Mouse (Mus musculus) skeletal muscle tissue, postnatal 0 days (tissue): ENCODE measurements around the gene Slc27a1. TPM values are rescaled to one million over a fixed set of nuclear protein-coding genes. Genes with fewer than 3 reads are reported as not detected.

Source experiments
- microRNA-seq, 2 experiments: library from miRNA; unstranded; fragments of <30 nt; microRNA quantifications; one replicate each; pipeline ENCODE4; 2016
- polyA plus RNA-seq: library from polyadenylated mRNA; unstranded; fragments of >200 nt; fragmentation: Nextera tagmentation; extraction: Ambion mirVana; gene quantifications from 2 replicates; pipeline ENCODE4 v1.2.1, GENCODE M21; 2015

Gene Slc27a1
- 50.7 and 177 TPM in 2 replicates for polyA plus RNA-seq

GRCm38 (mm10) chr8:71568387-71568937 is at the start of gene Slc27a1:
Gene Slc27a1, plus strand, starts transcription at chr8:71568882.

GRCm38 (mm10) chr8:71525226-71526050 is 43.2 kb upstream of the Slc27a1 start, which contains the start of gene Ccdc194:
Gene Ccdc194, minus strand, starts transcription at chr8:71525711.

GRCm38 (mm10) chr8:71537028-71537867 is 31.4 kb upstream of the Slc27a1 start, which contains the start of gene Bst2:
Gene Bst2, minus strand, starts transcription at chr8:71537456.

GRCm38 (mm10) chr8:71542632-71543343 is 25.9 kb upstream of the Slc27a1 start, which contains the start of gene Mvb12a:
Gene Mvb12a, plus strand, starts transcription at chr8:71542922.

GRCm38 (mm10) chr8:71558071-71558957 is 10.4 kb upstream of the Slc27a1 start, which contains the start of gene Tmem221:
Gene Tmem221, minus strand, starts transcription at chr8:71558871.

GRCm38 (mm10) chr8:71566501-71566900 is 2.2 kb upstream of the Slc27a1 start, which contains the start of gene Nxnl1:
Gene Nxnl1, minus strand, starts transcription at chr8:71566601.

GRCm38 (mm10) chr8:71591471-71592373 is 23.0 kb downstream of the Slc27a1 start, which contains the start of gene Pgls:
Gene Pgls, plus strand, starts transcription at chr8:71592176.

GRCm38 (mm10) chr8:71597451-71597850 is 28.8 kb downstream of the Slc27a1 start, which contains the start of gene Fam129c:
Gene Fam129c, plus strand, starts transcription at chr8:71597648.

GRCm38 (mm10) chr8:71610822-71611651 is 42.4 kb downstream of the Slc27a1 start, which contains the start of gene Colgalt1:
Gene Colgalt1, plus strand, starts transcription at chr8:71610998.

Small RNAs within 50 kb of the gene (microRNA-seq; reads per million reads assigned to microRNA genes)
- gene Mir6769b, result 0 reads per million in 2 experiments

Other genes with a start within 250 kb of the Slc27a1 start
- 106 and 119 TPM in 2 replicates for gene Use1, start 202.0 kb upstream of the Slc27a1 start, polyA plus RNA-seq
- 4.9 and 6.7 TPM in 2 replicates for gene Ocel1, start 197.6 kb upstream of the Slc27a1 start, polyA plus RNA-seq
- 27.5 and 32.7 TPM in 2 replicates for gene Nr2f6, start 186.9 kb upstream of the Slc27a1 start, polyA plus RNA-seq
- gene Ushbp1, start 173.1 kb upstream of the Slc27a1 start, polyA plus RNA-seq, result 14.4 and 14.5 TPM in 2 replicates
- 64.8 and 75.1 TPM in 2 replicates for gene Babam1, start 172.0 kb upstream of the Slc27a1 start, polyA plus RNA-seq
- gene Ankle1, start 162.9 kb upstream of the Slc27a1 start, polyA plus RNA-seq, result 5.9 and 6.0 TPM in 2 replicates
- gene Abhd8, start 105.2 kb upstream of the Slc27a1 start, polyA plus RNA-seq, result 39.0 and 41.2 TPM in 2 replicates
- gene Mrpl34, start 103.9 kb upstream of the Slc27a1 start, polyA plus RNA-seq, result 94.6 and 97.7 TPM in 2 replicates
- 48.3 and 57.9 TPM in 2 replicates for gene Dda1, start 99.7 kb upstream of the Slc27a1 start, polyA plus RNA-seq
- 1.3 and 2.4 TPM in 2 replicates for gene Ano8, start 82.9 kb upstream of the Slc27a1 start, polyA plus RNA-seq
- 7.5 and 9.5 TPM in 2 replicates for gene Gtpbp3, start 80.8 kb upstream of the Slc27a1 start, polyA plus RNA-seq
- gene Plvap, start 57.1 kb upstream of the Slc27a1 start, polyA plus RNA-seq, result 21.9 and 33.3 TPM in 2 replicates
- gene Ccdc194, start 43.2 kb upstream of the Slc27a1 start, polyA plus RNA-seq, result 0.33 and 0.57 TPM in 2 replicates
- 57.6 and 67.3 TPM in 2 replicates for gene Bst2, start 31.4 kb upstream of the Slc27a1 start, polyA plus RNA-seq
- 47.7 and 53.4 TPM in 2 replicates for gene Mvb12a, start 26.0 kb upstream of the Slc27a1 start, polyA plus RNA-seq
- gene Tmem221, start 10.0 kb upstream of the Slc27a1 start, polyA plus RNA-seq, result 0.21 and 0.48 TPM in 2 replicates
- 0.38 and 0.40 TPM in 2 replicates for gene Nxnl1, start 2.3 kb upstream of the Slc27a1 start, polyA plus RNA-seq
- gene Pgls, start 23.3 kb downstream of the Slc27a1 start, polyA plus RNA-seq, result 159 and 188 TPM in 2 replicates
- 0.96 and 1.2 TPM in 2 replicates for gene Fam129c, start 28.8 kb downstream of the Slc27a1 start, polyA plus RNA-seq
- gene Colgalt1, start 42.1 kb downstream of the Slc27a1 start, polyA plus RNA-seq, result 44.7 and 50.8 TPM in 2 replicates
- 0.12 and 0.35 TPM in 2 replicates for gene Unc13a, start 102.9 kb downstream of the Slc27a1 start, polyA plus RNA-seq
- 3.2 and 4.6 TPM in 2 replicates for gene Jak3, start 107.4 kb downstream of the Slc27a1 start, polyA plus RNA-seq
- 0.77 and 0.85 TPM in 2 replicates for gene Insl3, start 120.3 kb downstream of the Slc27a1 start, polyA plus RNA-seq
- 4.2 and 4.9 TPM in 2 replicates for gene B3gnt3, start 132.9 kb downstream of the Slc27a1 start, polyA plus RNA-seq
- 0.53 and 1.9 TPM in 2 replicates for gene Fcho1, start 156.8 kb downstream of the Slc27a1 start, polyA plus RNA-seq